Mouse (Mus musculus): Measurements from ENCODE around the gene Srpk1. TPM values are rescaled to one million over a fixed set of nuclear protein-coding genes. Genes with fewer than 3 reads are reported as not detected.

The Srpk1 gene
- total RNA-seq, 2 experiments from 2014 or later = 74.0 to 88.7 TPM

DNA sequence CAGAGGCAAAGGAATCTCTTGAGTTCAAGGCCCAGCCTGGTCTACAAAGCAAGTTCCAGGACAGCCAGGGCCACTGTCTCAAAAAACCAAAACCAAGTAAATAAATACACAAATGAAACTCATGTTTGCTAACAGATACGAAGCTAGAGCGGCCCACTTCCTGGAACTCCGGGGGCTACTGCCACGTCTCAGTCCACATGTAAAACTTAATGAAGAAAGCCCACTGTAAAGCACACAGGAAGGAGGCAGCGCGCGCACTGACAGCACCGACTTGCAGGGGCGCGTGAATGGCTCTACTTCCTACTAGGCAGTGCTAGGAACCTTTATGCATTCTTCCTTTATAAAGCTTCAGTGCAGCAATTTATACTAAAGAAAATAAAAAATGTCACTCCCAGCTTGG is 4.9 kb downstream of the Srpk1 start:
- DNase-seq (ENCODE audit: extremely low spot score in 1 of 2, low spot score in 1 of 2) = no peak

DNA sequence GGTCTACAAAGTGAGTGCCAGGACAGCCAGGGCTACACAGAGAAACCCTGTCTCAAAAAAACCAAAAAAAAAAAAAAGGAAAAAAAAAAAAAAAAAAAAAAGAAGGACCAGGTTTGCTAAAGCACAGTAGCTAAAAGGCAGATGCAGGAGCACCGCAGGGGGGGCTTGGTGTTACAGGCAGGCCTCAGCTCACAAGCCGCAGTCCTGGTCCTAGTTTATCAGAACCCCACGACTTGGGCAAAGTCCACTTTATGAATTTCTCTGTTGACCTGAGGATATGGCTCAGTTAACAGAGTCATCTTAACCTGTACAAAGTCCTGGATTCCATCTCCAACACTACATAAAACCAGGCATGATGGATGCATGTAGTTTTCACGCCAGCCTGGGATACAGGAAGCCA is 7.2 kb downstream of the Srpk1 start:
- DNase-seq (ENCODE audit: extremely low spot score in 1 of 2, low spot score in 1 of 2) = no peak

GRCm38 (mm10) chr17:28613096-28613495 is 9.4 kb downstream of the Srpk1 start:
- no peak for DNase-seq (ENCODE audit: extremely low spot score in 1 of 2, low spot score in 1 of 2)

DNA sequence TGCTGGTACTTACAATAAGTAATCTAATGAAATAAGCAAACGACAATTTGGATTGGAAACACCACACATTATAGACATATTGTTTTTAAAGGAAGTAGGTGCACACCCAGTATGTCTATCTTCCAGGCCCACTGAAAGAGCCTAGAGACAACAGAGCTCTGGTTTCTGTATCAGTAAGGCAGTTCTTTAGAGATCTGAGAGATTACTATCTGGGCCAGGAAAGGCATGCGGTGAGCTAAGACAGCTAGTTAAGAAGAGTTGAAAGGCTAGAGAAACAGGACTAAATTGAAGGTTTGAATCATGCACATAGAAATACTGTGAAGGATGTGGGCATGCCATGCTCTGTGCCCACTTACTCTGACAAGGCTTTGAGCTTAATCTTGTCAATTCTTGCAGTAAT is 9.9 kb downstream of the Srpk1 start:
- DNase-seq (ENCODE audit: extremely low spot score in 1 of 2, low spot score in 1 of 2) = no peak

GRCm38 (mm10) chr17:28609543-28609942 is 13.0 kb downstream of the Srpk1 start:
- no peak for DNase-seq (ENCODE audit: extremely low spot score in 1 of 2, low spot score in 1 of 2)

- DNase-seq (ENCODE audit: extremely low spot score in 1 of 2, low spot score in 1 of 2) = no peak
Measured at GRCm38 (mm10) chr17:28601557-28602250, 20.8 kb downstream of the Srpk1 start.

- DNase-seq (ENCODE audit: extremely low spot score in 1 of 2, low spot score in 1 of 2) = no peak
Measured at GRCm38 (mm10) chr17:28600780-28601179, 21.7 kb downstream of the Srpk1 start.

DNA sequence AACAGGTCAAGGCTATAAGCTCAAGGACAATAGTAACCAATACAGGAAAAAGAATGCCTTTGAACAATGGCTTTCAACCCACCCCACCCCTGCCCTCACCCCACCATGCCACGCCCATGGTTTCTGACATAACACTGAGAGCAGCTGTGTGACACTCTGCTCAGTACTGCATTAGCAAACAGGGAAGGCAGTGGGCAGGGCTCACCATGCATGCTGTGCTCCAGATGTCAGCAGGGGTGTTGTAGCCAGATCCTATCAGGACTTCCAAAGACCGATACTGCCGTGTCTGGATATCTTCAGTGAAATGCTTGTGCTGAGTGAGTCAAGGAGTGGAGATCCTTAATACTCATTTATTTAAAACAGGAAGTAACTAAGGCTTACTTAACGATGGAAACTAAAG is 28.5 kb downstream of the Srpk1 start:
- no peak for DNase-seq (ENCODE audit: extremely low spot score in 1 of 2, low spot score in 1 of 2)

- DNase-seq (ENCODE audit: extremely low spot score in 1 of 2, low spot score in 1 of 2) = peak; percentile 65 to 87
Measured at GRCm38 (mm10) chr17:28592998-28593397, 29.5 kb downstream of the Srpk1 start.

DNA sequence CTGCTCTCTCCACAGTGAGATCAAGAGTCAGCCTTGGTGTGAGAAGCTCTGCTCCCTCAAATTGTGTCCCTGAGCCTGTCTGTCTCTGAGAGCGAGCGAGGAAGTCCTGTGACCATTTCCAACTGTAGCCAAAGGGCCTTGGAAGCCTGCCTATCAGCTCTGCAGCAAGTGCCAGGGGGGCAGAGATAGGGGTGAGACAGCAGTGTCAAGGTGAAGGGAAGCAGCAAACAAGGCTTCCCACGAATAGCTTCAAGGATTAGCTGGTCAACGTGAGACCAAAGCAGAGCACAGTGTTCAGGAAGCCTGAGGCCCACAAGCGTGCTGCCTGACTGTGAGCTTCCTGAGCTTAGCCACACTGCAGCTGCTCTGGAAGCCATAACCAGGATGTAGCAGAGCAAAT is 31.0 kb downstream of the Srpk1 start:
- DNase-seq (ENCODE audit: extremely low spot score in 1 of 2, low spot score in 1 of 2) = no peak

- no peak for DNase-seq (ENCODE audit: extremely low spot score in 1 of 2, low spot score in 1 of 2)
Measured at GRCm38 (mm10) chr17:28590596-28590995, 31.9 kb downstream of the Srpk1 start.

DNA sequence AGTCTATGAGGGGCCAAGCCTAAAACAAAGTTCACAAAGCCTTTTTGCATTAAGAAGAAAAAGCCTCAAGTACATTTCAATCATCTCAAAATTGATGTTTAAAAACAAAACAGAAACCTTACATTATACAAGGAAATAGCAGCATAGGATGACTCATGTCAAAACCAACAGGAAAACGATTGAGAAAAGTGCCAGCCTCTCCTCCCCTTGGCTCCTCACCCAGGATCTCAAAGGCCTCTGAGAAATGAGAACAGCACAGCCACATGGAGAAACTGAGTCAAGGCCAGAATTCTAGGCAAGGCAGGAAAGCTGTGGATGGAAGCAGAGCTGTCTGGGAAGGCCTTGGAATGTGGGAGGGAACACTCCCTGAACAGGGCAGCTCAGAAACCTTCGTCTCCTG is 33.9 kb downstream of the Srpk1 start:
- DNase-seq (ENCODE audit: extremely low spot score in 1 of 2, low spot score in 1 of 2) = no peak

GRCm38 (mm10) chr17:28586509-28586908 is 36.0 kb downstream of the Srpk1 start:
- no peak for DNase-seq (ENCODE audit: extremely low spot score in 1 of 2, low spot score in 1 of 2)

DNA sequence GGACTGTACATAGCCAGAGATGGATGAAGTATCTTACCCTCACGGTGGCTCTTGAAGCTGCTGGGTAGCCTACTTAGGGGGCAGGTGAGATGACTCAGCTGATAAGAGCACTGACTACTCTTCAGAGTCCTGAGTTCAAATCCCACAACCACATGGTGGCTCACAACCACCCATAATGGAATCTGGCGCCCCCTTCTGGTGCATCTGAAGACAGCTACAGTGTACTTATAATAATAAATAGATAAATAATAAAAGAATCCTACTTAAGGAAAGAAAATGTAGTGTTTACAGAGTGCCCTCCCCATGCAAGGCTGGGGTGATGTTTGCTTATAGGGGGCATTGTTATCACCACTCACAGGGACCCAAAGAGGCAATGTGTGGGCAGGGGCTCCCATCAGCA is 41.5 kb downstream of the Srpk1 start:
- DNase-seq (ENCODE audit: extremely low spot score in 1 of 2, low spot score in 1 of 2) = no peak

GRCm38 (mm10) chr17:28580396-28580795 is 42.1 kb downstream of the Srpk1 start:
- DNase-seq (ENCODE audit: extremely low spot score in 1 of 2, low spot score in 1 of 2) = peak in 1 of 2 experiments; percentile 51

GRCm38 (mm10) chr17:28575244-28576125 is 47.0 kb downstream of the Srpk1 start, which contains the start of gene Lhfpl5:
Gene Lhfpl5 (plus strand): TSS chr17:28575641.
- DNase-seq (ENCODE audit: extremely low spot score in 1 of 2, low spot score in 1 of 2) = peak in 1 of 2 experiments; percentile 31

DNA sequence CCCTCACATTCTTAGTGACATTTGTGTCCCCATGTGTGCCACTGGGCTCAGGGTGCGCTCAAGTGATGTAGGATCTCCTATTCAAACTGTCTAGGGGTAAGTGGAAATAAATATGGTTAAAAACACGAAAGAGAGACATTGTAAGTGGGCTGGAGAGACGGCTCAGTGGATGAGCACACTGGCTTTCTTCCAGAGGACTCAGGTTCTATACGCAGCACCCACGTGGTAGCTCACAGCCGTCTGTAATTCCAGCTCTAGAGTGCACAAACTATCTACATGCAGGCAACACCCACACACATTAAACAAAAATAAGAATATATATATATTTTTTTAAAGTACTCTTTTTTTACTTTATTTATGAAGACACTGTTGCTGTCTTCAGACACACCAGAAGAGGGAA is 49.6 kb downstream of the Srpk1 start:
- no peak for DNase-seq (ENCODE audit: extremely low spot score in 1 of 2, low spot score in 1 of 2)

DNA sequence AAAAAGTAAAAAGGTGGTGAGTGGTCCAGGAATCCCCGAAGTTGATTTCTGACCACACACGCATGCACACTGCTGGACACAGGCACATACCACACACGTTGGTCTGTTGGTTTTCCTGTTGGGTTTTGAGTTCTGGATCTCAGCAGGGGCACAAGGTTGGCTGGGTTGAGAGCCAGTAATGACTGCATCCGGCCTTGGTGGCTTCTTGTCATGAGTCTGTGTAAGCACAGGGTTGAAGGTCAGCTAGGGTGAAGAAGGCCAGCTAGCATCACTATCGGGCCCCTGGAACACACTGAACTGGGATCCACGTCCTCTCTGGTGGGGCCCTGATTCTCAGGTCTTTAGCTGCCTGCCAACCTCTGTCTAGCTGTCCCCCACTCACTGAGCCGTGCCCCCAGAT is 50.0 kb downstream of the Srpk1 start:
- DNase-seq (ENCODE audit: extremely low spot score in 1 of 2, low spot score in 1 of 2) = no peak

- DNase-seq (ENCODE audit: extremely low spot score in 1 of 2, low spot score in 1 of 2) = no peak
Measured at GRCm38 (mm10) chr17:28571868-28572267, 50.6 kb downstream of the Srpk1 start.

DNA sequence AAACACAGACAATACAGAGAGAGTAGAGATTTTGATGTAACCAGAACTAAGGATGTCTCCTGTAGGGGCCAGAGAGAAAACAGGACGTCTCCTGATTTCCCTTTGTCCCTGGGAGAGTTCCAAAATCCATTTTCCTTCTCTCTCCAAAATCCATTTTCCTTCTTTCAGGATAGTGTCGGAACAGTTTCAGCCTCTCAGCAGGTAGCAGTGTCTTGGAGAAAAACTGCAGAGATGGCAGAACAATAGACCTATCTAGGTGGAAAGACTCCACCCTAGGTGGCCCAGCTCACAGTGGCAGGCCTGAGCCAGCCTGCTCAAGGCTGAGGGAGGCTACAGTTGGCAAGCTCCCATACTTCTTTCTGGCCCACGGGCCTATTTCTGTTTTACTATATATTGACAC is 55.0 kb downstream of the Srpk1 start:
- no peak for DNase-seq (ENCODE audit: extremely low spot score in 1 of 2, low spot score in 1 of 2)

DNA sequence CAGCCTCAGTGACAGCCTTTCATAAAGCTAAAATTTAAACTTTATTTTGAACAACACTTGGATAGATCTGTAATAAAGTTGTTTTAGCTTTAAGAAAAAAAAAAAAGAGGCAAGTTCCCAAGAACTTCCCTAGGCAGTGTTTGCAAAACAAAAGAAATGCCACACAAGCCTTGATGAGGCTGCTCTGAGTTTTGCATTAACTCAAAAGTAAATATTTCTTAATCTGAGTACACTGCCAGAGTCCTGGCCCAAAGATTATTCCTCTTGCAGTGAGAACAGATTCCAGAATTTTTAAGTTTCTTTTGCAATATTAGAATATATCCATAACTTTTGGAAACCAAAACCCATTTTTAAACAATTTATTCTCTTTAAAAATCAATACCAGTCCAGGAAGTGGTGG is 57.3 kb downstream of the Srpk1 start:
- no peak for DNase-seq (ENCODE audit: extremely low spot score in 1 of 2, low spot score in 1 of 2)

DNA sequence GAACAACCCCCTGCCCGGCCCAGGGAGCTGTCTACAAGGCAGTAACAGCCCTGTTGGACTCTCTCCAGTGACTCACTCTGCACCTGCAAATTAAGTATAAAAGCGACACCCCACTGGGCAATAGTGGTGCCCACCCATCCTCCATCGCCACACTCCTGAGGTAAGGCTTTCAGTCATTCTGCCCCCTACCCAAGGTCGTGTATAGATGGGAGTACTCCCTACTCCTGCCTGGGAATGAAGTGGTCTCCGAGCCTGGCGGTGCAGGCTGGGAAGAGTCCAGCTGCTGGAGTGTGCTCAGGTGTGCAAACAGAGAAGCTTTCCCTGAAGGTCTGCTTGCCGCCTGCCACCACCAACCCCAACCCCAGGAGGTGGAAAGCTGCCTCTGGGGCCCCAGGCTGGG is 60.9 kb downstream of the Srpk1 start:
- no peak for DNase-seq (ENCODE audit: extremely low spot score in 1 of 2, low spot score in 1 of 2)
